Mouse (Mus musculus): ENCODE measurements around the gene Cacna1a. TPM values are rescaled to one million over a fixed set of nuclear protein-coding genes. Genes with fewer than 3 reads are reported as not detected.

The Cacna1a gene
- total and polyA plus RNA-seq, 3 experiments = 3.2 to 5.1 TPM; not detected in 1

DNA sequence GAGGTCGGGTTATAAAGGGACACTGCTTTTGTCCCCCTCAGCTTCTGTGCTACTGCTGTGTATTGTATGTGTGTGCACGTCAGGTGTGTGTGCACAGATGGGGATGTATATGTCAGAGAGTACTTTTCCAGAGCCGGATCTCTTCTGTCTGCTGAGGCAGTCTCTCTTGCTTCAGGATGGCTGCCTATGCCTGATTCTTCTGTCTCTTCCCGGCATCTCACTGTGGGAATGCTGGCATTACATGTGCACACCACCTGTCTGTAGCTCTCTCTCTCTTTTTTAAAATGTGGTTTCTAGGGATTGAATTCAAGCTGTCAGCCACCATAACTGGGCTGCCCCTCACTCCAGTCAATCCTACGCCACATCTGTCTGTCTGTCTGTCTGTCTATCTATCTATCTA, 12.4 kb upstream of the Cacna1a start:
- H3K4me1 ChIP-seq (ENCODE audit: control insufficient read depth in 1 of 2, insufficient read depth in 2 of 2, low read length in 2 of 2) = no peaks in the 10 kb centered on the region
- H3K9ac ChIP-seq (ENCODE audit: control insufficient read depth, low read depth, low read length, poor library complexity, severe bottlenecking) = no peak overlapping the region
- no peak overlapping the region for H3K27ac ChIP-seq (ENCODE audit: control insufficient read depth, low read depth, low read length)
- TF ChIP-seq NRF1 (IDR thresholded peaks at IDR 0.05; ENCODE audit: insufficient read depth, low read depth, low read length, poor library complexity, severe bottlenecking) = no peak
- TF ChIP-seq E2F4 (IDR thresholded peaks at IDR 0.05; ENCODE audit: borderline replicate concordance, low read depth, low read length) = no peak
- TF ChIP-seq ZMIZ1 (IDR thresholded peaks at IDR 0.05; ENCODE audit: low read depth, low read length) = no peak
- no peak for TF ChIP-seq SIN3A (IDR thresholded peaks at IDR 0.05; ENCODE audit: low read length)
- no peak for TF ChIP-seq MAFK (IDR thresholded peaks at IDR 0.05; ENCODE audit: borderline replicate concordance, low read depth, low read length)
- no peak for DNase-seq (ENCODE audit: low read depth, low spot score)
- H3K9me3 ChIP-seq (replicated peaks; ENCODE audit: insufficient read depth, low read length) = no peaks in the 10 kb centered on the region
- no peak overlapping the region for H3K4me3 ChIP-seq (ENCODE audit: control insufficient read depth in 1 of 2, insufficient read depth in 1 of 2, low read depth in 2 of 2, low read length in 2 of 2)
- H3K79me2 ChIP-seq (ENCODE audit: control insufficient read depth, insufficient read depth, low read length, poor library complexity) = no peaks in the 10 kb centered on the region
- no peaks in the 10 kb centered on the region for H3K36me3 ChIP-seq (ENCODE audit: control insufficient read depth in 1 of 2, insufficient read depth in 2 of 2, low read length in 2 of 2)
- H3K27me3 ChIP-seq (ENCODE audit: control insufficient read depth in 1 of 2, insufficient read depth in 2 of 2, low read length in 2 of 2) = peaks cover 0 to 1% of the 10 kb centered on the region in 2 experiments; a peak in 2 of 4 replicates

DNA sequence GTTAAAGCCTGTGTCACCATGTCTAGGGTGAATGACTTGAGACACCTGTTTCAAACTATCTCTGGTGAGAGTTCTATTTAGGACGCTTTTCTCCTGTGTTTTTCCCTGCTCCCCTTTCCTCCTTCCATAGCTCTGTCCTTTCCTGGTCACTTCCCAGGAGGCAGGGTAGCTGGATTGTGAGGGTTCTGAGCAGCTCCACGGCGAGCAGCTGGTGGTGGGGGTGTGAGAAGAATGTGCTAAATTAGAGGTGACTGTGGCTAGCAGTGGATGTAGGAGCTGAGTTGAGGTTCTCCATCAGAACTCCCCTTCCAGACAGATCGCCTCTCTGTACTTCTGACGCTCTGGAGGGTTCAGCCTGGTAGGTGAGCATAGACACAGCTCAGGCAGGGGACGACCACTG, 11.7 kb upstream of the Cacna1a start:
- H3K36me3 ChIP-seq (ENCODE audit: control insufficient read depth in 1 of 2, insufficient read depth in 2 of 2, low read length in 2 of 2) = no peaks in the 10 kb centered on the region
- H3K9ac ChIP-seq (ENCODE audit: control insufficient read depth, low read depth, low read length, poor library complexity, severe bottlenecking) = no peak overlapping the region
- H3K9me3 ChIP-seq (replicated peaks; ENCODE audit: insufficient read depth, low read length) = no peaks in the 10 kb centered on the region
- H3K79me2 ChIP-seq (ENCODE audit: control insufficient read depth, insufficient read depth, low read length, poor library complexity) = no peaks in the 10 kb centered on the region
- no peak for DNase-seq (ENCODE audit: low read depth, low spot score)
- H3K4me3 ChIP-seq (ENCODE audit: control insufficient read depth in 1 of 2, insufficient read depth in 1 of 2, low read depth in 2 of 2, low read length in 2 of 2) = no peak overlapping the region
- H3K27ac ChIP-seq (ENCODE audit: control insufficient read depth, low read depth, low read length) = no peak overlapping the region
- H3K27me3 ChIP-seq (ENCODE audit: control insufficient read depth in 1 of 2, insufficient read depth in 2 of 2, low read length in 2 of 2) = peaks cover 0 to 1% of the 10 kb centered on the region in 2 experiments; a peak in 2 of 4 replicates
- TF ChIP-seq USF1 (IDR thresholded peaks at IDR 0.05; ENCODE audit: low read depth, low read length) (no peak), BHLHE40 (IDR thresholded peaks at IDR 0.05; ENCODE audit: borderline replicate concordance, low read depth, low read length) (no peak), TBP (IDR thresholded peaks at IDR 0.05; ENCODE audit: low read depth, low read length) (no peak), CTCF (IDR thresholded peaks at IDR 0.05 in 2 of 3, conservative IDR thresholded peaks at IDR 0.05 in 1 of 3; ENCODE audit: control insufficient read depth in 1 of 3, insufficient read depth in 1 of 3, low read depth in 2 of 3, low read length in 3 of 3, poor library complexity in 1 of 3, severe bottlenecking in 1 of 3) (no peak), SIN3A (IDR thresholded peaks at IDR 0.05; ENCODE audit: low read length) (no peak), MAX (IDR thresholded peaks at IDR 0.05; ENCODE audit: low read length) (no peak), SMC3 (IDR thresholded peaks at IDR 0.05; ENCODE audit: low read depth, low read length) (no peak), TAL1 (IDR thresholded peaks at IDR 0.05; ENCODE audit: low read length) (no peak), ETS1 (IDR thresholded peaks at IDR 0.05; ENCODE audit: low read depth, low read length) (no peak), ZNF384 (IDR thresholded peaks at IDR 0.05; ENCODE audit: low read depth, low read length) (no peak), KAT2A (conservative IDR thresholded peaks at IDR 0.05; ENCODE audit: low read depth, low read length) (no peak), MYB (IDR thresholded peaks at IDR 0.05; ENCODE audit: low read depth, low read length) (no peak), GATA1 (IDR thresholded peaks at IDR 0.05; ENCODE audit: low read depth, low read length) (no peak), USF2 (IDR thresholded peaks at IDR 0.05; ENCODE audit: borderline replicate concordance in 1 of 2, insufficient read depth in 1 of 2, low read depth in 1 of 2, low read length in 2 of 2) (no peak)
- no peaks in the 10 kb centered on the region for H3K4me1 ChIP-seq (ENCODE audit: control insufficient read depth in 1 of 2, insufficient read depth in 2 of 2, low read length in 2 of 2)

All from MEL (cell line).